Mouse (Mus musculus) spleen, adult 18-20 months (tissue): ENCODE measurements around the gene Mfsd12.

Experiments
- DNase-seq, 2 experiments: peaks; one replicate each; pipeline ENCODE4 v3.0.0; 2022; ENCODE audit warnings: mixed read lengths in 2 of 2

The Mfsd12 gene

GRCm38 (mm10) chr10:81383802-81384604 is 26.7 kb downstream of the Mfsd12 start, which contains the start of the genes Dohh and Gm48551:
Dohh (plus strand) TSS chr10:81384428.
Gm48551 (plus strand) TSS chr10:81384466.
- DNase-seq, result peak; percentile 94 to 99

- no peak for DNase-seq
These were observed 27.3 kb downstream of the Mfsd12 start for GRCm38 (mm10) chr10:81384605-81384982.

- no peak for DNase-seq
These were observed 28.5 kb downstream of the Mfsd12 start for GRCm38 (mm10) chr10:81385603-81386306.

- no peak for DNase-seq
These were observed 30.4 kb downstream of the Mfsd12 start for GRCm38 (mm10) chr10:81387716-81388115.

- no peak for DNase-seq
These were observed 31.3 kb downstream of the Mfsd12 start, which contains the start of gene Gm48552 for GRCm38 (mm10) chr10:81388505-81389055. Gm48552 (plus strand) TSS chr10:81389005.

GRCm38 (mm10) chr10:81389373-81389772 is 32.1 kb downstream of the Mfsd12 start:
- no peak for DNase-seq

GRCm38 (mm10) chr10:81389801-81390677 is 32.7 kb downstream of the Mfsd12 start:
- DNase-seq, result peak; percentile 56 to 74

- no peak for DNase-seq
These were observed 33.3 kb downstream of the Mfsd12 start for GRCm38 (mm10) chr10:81390678-81390965.

GRCm38 (mm10) chr10:81392270-81392669 is 35.0 kb downstream of the Mfsd12 start:
- DNase-seq, result no peak

GRCm38 (mm10) chr10:81392781-81393185 is 35.5 kb downstream of the Mfsd12 start, which contains the start of gene Smim24:
Smim24 (plus strand) TSS chr10:81393051.
- no peak for DNase-seq

GRCm38 (mm10) chr10:81393456-81394063 is 36.3 kb downstream of the Mfsd12 start:
- peak in 1 of 2 experiments; percentile 47 for DNase-seq

- peak; percentile 51 to 81 for DNase-seq
These were observed 37.8 kb downstream of the Mfsd12 start for GRCm38 (mm10) chr10:81395127-81395526.

GRCm38 (mm10) chr10:81395865-81396264 is 38.6 kb downstream of the Mfsd12 start:
- no peak for DNase-seq

- DNase-seq, result no peak
These were observed 39.5 kb downstream of the Mfsd12 start for GRCm38 (mm10) chr10:81396749-81397148.

GRCm38 (mm10) chr10:81399296-81399695 is 42.0 kb downstream of the Mfsd12 start:
- no peak for DNase-seq

GRCm38 (mm10) chr10:81399798-81400308 is 42.6 kb downstream of the Mfsd12 start:
- DNase-seq, result no peak

GRCm38 (mm10) chr10:81400371-81401204 is 43.3 kb downstream of the Mfsd12 start:
- no peak for DNase-seq

GRCm38 (mm10) chr10:81401205-81401520 is 43.9 kb downstream of the Mfsd12 start:
- DNase-seq, result no peak

- DNase-seq, result no peak
These were observed 44.4 kb downstream of the Mfsd12 start for GRCm38 (mm10) chr10:81401521-81402226.

- no peak for DNase-seq
These were observed 45.0 kb downstream of the Mfsd12 start for GRCm38 (mm10) chr10:81402227-81402765.
